Mouse (Mus musculus) spleen, adult 2 months (tissue): ENCODE measurements around the gene Arid1b. TPM values are rescaled to one million over a fixed set of nuclear protein-coding genes. Genes with fewer than 3 reads are reported as not detected.

ENCODE experiments used
- DNase-seq, 2 experiments: peaks; one replicate each; pipeline versions ENCODE4 v3.0.0 to v3.0.0-alpha.2; 2012 to 2021; ENCODE audit warnings: low spot score in 2 of 2, low read depth in 1 of 2
- H3K27ac ChIP-seq: fragments of 200-500 bp; 2 replicates; pipeline ENCODE4 v1.5.1; 2012; ENCODE audit warnings: low read length, inconsistent platforms; ENCODE audit not compliant: insufficient read depth
- H3K27me3 ChIP-seq: fragments of 200-500 bp; 2 replicates; pipeline ENCODE4 v1.6.1; 2012; ENCODE audit warnings: mild to moderate bottlenecking, moderate library complexity, low read length, inconsistent platforms; ENCODE audit not compliant: control insufficient read depth, insufficient read depth
- H3K36me3 ChIP-seq: fragments of 200-500 bp; 2 replicates; pipeline ENCODE4 v1.6.1; 2012; ENCODE audit warnings: mild to moderate bottlenecking, low read length, inconsistent platforms; ENCODE audit not compliant: control insufficient read depth, insufficient read depth
- H3K4me1 ChIP-seq: fragments of 200-500 bp; 2 replicates; pipeline ENCODE4 v1.6.1; 2011; ENCODE audit warnings: inconsistent platforms; ENCODE audit not compliant: control insufficient read depth, insufficient read depth, insufficient read length
- H3K4me3 ChIP-seq: fragments of 200-500 bp; 2 replicates; pipeline ENCODE4 v1.5.1; 2011; ENCODE audit warnings: mild to moderate bottlenecking, inconsistent platforms; ENCODE audit not compliant: insufficient read depth, insufficient read length; ENCODE audit errors: extremely low read depth
- CTCF ChIP-seq: fragments of 200-500 bp; IDR thresholded peaks from 2 replicates; pipeline ENCODE4 v1.5.1; 2011; ENCODE audit warnings: mild to moderate bottlenecking, inconsistent platforms; ENCODE audit not compliant: insufficient read depth, insufficient read length, insufficient replicate concordance; ENCODE audit errors: extremely low read depth
- POLR2A ChIP-seq: fragments of 200-500 bp; IDR thresholded peaks from 2 replicates; pipeline ENCODE4 v1.6.1; 2011; ENCODE audit warnings: low read depth, low read length, inconsistent platforms
- WGBS: fragments of 180-500 bp; shearing (Covaris S2); methylation state at CpG from one replicate; pipeline ENCODE4 v1.1.7; 2018; 5-methylcytosine and 5-hydroxymethylcytosine counted together
- polyA plus RNA-seq: library from polyadenylated mRNA; depleted of rRNA; stranded (reverse); fragments of >200 nt; gene quantifications from 2 replicates; pipeline ENCODE4 v1.2.3, GENCODE M21; 2012

Gene Arid1b
- polyA plus RNA-seq, 1 experiment, result 53.5 TPM

DNA sequence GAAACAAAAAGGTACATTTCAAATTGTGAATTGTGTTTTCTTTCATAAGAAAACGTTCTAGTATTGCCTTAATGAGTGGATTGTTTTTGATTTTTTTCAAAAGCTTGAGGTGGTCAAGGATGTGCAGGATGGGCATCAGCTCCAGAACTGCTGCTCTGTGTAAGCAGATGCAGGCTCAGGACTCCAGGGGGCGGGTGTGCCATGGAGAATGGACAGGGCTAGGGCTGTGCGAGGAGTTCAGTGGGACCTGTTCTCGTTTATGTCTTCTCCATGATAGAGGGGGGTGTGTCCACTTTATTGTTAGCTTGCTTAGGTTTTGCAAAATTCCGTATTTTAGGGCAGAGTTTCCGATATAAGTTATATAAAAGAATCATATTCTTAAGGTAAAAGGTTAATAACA lies 70.6 kb downstream of the Arid1b start:
- no peak for DNase-seq
- H3K4me3 ChIP-seq, result no peak overlapping the region
- no peaks in the 10 kb centered on the region for H3K36me3 ChIP-seq
- no peak overlapping the region for H3K27ac ChIP-seq
- TF ChIP-seq CTCF (peak; percentile 8; the same call in 1 of the 2 replicates), POLR2A (no peak)
- 83% methylated on average over 6 of the region's 6 CpGs for WGBS
- H3K4me1 ChIP-seq, result peaks cover 7% of the 10 kb centered on the region; the same call in 1 of the 2 replicates
- no peaks in the 10 kb centered on the region for H3K27me3 ChIP-seq

DNA sequence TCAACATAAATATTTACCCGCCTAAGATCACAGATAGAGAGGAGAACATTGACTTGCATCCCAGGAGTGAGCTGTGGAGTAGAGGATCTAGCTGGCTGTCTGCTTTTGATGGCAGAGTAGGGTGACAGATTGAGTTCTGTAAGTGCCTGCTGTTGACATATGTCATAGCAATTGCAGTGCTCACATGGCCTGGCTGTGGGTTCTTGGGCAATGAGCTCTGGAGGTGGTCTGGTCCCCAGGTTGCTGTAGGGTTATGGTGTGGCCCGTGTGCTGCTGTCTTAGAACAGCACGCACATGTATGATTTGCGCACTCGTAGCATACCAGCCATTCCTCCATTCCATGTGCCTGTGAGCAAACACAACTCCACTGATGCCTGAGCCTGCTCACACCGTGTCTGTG lies 71.1 kb downstream of the Arid1b start:
- 90% methylated on average over 6 of the region's 6 CpGs for WGBS
- H3K27ac ChIP-seq, result no peak overlapping the region
- H3K27me3 ChIP-seq, result no peaks in the 10 kb centered on the region
- no peak overlapping the region for H3K4me3 ChIP-seq
- TF ChIP-seq POLR2A (no peak), CTCF (no peak)
- H3K4me1 ChIP-seq, result peaks cover 7% of the 10 kb centered on the region; the same call in 1 of the 2 replicates
- DNase-seq, result no peak
- no peaks in the 10 kb centered on the region for H3K36me3 ChIP-seq

DNA sequence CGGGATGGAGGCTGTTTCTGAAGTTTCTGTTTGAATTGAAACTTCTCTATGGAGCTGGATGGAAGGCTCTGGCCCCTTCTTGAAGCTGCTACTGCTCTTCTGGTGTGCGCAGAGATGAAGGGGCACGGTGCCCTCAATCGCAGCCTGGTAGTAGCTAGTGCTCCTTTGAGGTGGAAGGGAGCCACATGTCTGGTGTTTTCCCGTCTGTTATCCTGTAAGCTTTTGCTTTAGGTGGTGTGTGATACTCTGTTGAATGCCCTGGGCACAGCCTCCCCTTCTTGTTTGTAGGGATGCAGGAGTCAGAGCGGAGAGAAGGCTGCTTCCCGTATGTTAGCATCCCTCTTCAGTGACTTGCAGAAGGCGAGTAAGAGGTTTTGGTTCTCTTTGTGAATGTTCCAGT lies 72.7 kb downstream of the Arid1b start:
- no peaks in the 10 kb centered on the region for H3K36me3 ChIP-seq
- H3K4me1 ChIP-seq, result peaks cover 7% of the 10 kb centered on the region; the same call in 1 of the 2 replicates
- TF ChIP-seq POLR2A, result no peak
- TF ChIP-seq CTCF, result no peak
- 82% methylated on average over 8 of the region's 8 CpGs for WGBS
- DNase-seq, result no peak
- H3K27ac ChIP-seq, result no peak overlapping the region
- H3K4me3 ChIP-seq, result no peak overlapping the region
- no peaks in the 10 kb centered on the region for H3K27me3 ChIP-seq

DNA sequence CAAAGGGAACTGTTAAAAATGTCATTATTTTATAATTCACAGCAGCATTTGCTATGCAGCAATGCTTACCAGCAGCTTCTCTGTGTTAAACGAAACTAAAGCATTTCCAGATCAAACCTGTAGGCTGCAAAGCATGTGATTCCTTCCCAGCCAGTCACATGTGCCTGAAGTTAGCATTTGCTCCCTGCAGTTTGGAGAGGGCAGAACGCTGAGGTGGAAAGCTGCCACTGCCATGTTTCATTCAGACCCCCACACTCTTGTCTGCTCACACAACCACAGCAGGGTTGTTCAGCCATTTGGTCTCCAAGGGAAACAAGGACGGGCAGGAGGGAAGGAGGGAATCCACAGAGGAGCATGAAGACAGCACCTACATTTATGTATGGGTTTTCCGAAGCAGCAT lies 73.1 kb downstream of the Arid1b start:
- no peak overlapping the region for H3K4me3 ChIP-seq
- WGBS, result 78% methylated on average over 4 of the region's 4 CpGs
- H3K27me3 ChIP-seq, result no peaks in the 10 kb centered on the region
- no peak for DNase-seq
- no peak for TF ChIP-seq CTCF
- no peak for TF ChIP-seq POLR2A
- H3K36me3 ChIP-seq, result no peaks in the 10 kb centered on the region
- no peak overlapping the region for H3K27ac ChIP-seq
- H3K4me1 ChIP-seq, result peaks cover 7% of the 10 kb centered on the region; the same call in 1 of the 2 replicates

DNA sequence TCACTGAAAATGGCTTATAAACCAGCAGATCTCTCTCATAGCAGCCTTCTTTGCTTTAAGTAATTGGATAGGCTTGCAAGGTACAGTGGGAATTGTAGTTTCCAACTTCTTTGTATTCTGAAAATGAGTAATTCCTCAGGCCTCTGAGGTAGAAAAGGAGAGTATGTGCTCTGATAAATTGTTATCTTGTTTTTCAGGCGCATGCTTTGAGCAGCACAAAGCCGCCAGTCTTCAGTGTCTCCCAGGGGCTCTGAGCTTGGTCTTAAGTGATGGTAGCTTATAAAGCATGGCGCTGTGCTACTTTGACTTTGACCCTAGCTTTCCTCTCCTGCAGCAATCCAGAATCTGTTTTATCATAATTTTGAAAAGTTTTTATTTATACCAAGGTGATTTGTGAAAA lies 76.3 kb downstream of the Arid1b start:
- 85% methylated on average over 3 of the region's 3 CpGs for WGBS
- Histone ChIP-seq H3K27ac (no peak overlapping the region), H3K4me3 (no peak overlapping the region), H3K36me3 (no peaks in the 10 kb centered on the region), H3K27me3 (no peaks in the 10 kb centered on the region), H3K4me1 (no peaks in the 10 kb centered on the region; the same call in 1 of the 2 replicates)
- DNase-seq, result no peak
- no peak for TF ChIP-seq POLR2A
- no peak for TF ChIP-seq CTCF

DNA sequence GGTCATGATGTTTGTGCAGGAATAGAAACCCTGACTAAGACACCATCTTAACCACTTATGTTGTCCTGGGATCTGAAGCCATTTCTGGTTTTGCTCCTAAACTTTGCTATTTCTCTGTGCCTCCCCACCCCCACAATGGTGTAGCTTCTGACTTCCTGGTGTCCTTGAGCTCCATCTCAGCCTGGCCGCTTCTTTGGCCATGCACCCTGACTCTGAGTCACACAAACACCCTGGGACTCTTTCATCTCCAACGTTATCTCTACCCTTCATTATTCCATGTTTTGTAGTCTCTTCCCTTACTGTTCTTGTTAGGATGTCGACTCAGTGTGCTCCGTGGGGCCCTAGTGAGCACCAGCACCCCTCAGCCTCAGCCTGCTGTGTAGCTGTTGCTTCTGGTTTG lies 78.4 kb downstream of the Arid1b start:
- 87% methylated on average over 4 of the region's 4 CpGs for WGBS
- TF ChIP-seq POLR2A (no peak), CTCF (no peak)
- H3K27ac ChIP-seq, result no peak overlapping the region
- no peaks in the 10 kb centered on the region for H3K36me3 ChIP-seq
- H3K4me1 ChIP-seq, result peaks cover 5% of the 10 kb centered on the region; the same call in 1 of the 2 replicates
- H3K27me3 ChIP-seq, result no peaks in the 10 kb centered on the region
- no peak overlapping the region for H3K4me3 ChIP-seq
- no peak for DNase-seq

DNA sequence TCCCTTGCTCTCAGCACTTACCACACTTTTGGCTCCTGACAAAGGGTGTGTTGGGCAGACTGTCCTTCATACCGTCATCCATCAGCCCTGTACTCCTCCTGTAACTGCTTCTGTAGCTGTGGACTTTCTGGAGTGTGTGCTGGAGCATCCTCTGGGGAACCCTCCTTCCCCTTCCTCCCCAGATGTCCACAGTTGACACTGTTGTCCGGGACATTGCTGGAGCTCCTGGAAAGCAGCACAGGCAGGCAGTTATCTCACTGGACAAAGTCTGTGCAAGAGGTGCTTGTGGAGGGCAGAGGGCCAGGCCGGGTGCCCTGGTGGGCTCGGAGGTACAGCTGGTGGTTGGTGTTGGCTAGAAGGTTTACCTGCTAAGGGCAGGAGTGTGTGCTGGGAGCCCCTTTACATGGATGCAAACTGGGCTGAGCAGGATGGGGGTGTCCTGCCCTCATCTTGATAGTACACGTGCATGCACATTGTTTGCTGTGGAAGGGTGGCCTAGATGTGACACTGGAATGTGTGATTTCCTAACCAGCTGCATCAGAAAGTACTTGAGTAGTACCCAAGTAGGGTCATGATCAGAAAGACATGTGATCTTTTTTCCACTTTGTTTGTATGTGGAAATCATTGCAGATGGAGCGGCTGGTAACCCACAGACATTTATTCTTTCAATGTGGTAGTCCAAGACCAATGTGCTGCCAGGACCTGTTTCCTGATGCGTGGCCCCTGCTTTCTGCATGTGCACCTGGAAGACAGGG lies 80.8 kb downstream of the Arid1b start:
- Histone ChIP-seq H3K4me1 (peaks cover 15% of the 10 kb centered on the region; the same call in 1 of the 2 replicates), H3K4me3 (no peak overlapping the region), H3K27me3 (no peaks in the 10 kb centered on the region), H3K27ac (no peak overlapping the region), H3K36me3 (no peaks in the 10 kb centered on the region)
- TF ChIP-seq CTCF (no peak), POLR2A (no peak)
- no peak for DNase-seq
- 74% methylated on average over 7 of the region's 7 CpGs for WGBS
